Mouse (Mus musculus) lung, adult 2 months (tissue): ENCODE results near the gene Camta1. TPM values are rescaled to one million over a fixed set of nuclear protein-coding genes. Genes with fewer than 3 reads are reported as not detected.
A peak's percentile ranks its signal among the peaks of the same experiment; 100 is the strongest.
"Not testable (repeated sequence)": the region's sequence is repeated elsewhere in the genome, so short reads cannot be mapped to it uniquely, and the experiment has no call there.

ENCODE experiments used
- DNase-seq: peaks from one replicate; pipeline ENCODE4 v3.0.0; 2022
- H3K4me1 ChIP-seq: fragments of 200-500 bp; 2 replicates; pipeline ENCODE4 v1.6.1; 2011; ENCODE audit warnings: low read length; ENCODE audit not compliant: control insufficient read depth, insufficient read depth
- H3K4me3 ChIP-seq: fragments of 200-500 bp; replicated peaks from 2 replicates; pipeline ENCODE3; 2011; ENCODE audit warnings: low read depth, mild to moderate bottlenecking, control low read depth, low read length; ENCODE audit errors: extremely low read depth
- CTCF ChIP-seq: fragments of 200-500 bp; IDR thresholded peaks from 2 replicates; pipeline ENCODE4 v1.5.1; 2011; ENCODE audit warnings: mild to moderate bottlenecking, low read length, control low read depth; ENCODE audit not compliant: insufficient read depth
- POLR2A ChIP-seq: fragments of 200-500 bp; IDR thresholded peaks from 2 replicates; pipeline ENCODE4 v1.6.1; 2011; ENCODE audit warnings: low read depth, mild to moderate bottlenecking, control low read depth, low read length, borderline replicate concordance; ENCODE audit errors: extremely low read depth
- WGBS: fragments of 180-500 bp; shearing (Covaris S2); methylation state at CpG from one replicate; pipeline ENCODE4 v1.1.7; 2018; 5-methylcytosine and 5-hydroxymethylcytosine counted together
- polyA plus RNA-seq: library from polyadenylated mRNA; depleted of rRNA; stranded (reverse); fragments of >200 nt; gene quantifications from 2 replicates; pipeline ENCODE4 v1.2.3, GENCODE M21; 2012

Camta1 gene
- polyA plus RNA-seq, 1 experiment: 10.4 TPM

DNA sequence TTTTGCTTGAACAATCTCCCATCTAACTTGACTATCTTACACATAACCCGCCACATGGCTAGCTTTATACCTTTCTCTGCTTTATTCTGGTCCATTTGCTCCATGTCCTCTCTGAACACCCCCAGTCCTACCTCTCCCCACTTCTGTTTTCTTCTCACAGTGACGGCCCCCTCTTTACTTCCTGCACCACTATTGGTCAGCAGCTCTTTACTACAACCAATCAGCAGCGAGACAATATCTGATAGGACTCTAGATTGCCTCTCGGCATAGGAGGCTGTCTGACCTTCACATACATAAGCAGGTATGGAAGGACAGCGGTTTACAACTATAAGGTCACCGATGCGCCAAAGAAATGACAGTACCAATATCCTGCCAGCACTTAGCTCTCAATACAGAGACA is 825.2 kb downstream of the Camta1 start:
- DNase-seq: no peak
- TF ChIP-seq POLR2A: no peak
- no peak for TF ChIP-seq CTCF
- Histone ChIP-seq H3K4me3 (no peak overlapping the region), H3K4me1 (no peaks in the 10 kb centered on the region)
- 90% methylated on average over 7 of the region's 7 CpGs for WGBS

DNA sequence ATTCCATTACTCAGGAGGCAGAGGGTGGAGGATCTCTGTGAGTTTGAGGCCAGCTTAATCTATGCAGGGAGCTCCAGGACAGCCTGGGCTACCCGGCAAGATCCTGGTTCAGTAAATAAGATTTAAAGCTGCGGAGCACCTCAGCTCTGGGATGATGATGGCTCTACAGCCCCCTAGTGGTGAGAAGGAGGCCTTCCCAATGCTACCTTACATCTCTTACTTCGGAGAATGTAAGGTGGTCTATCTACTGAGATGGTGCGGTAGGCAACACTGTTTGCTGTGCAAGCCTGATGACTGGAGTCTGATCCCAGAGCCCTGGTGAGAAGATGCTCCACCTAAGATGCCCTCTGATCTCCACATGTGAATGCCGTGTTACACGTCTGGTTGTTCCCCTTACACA is 834.7 kb downstream of the Camta1 start:
- 50% methylated on average over 6 of the region's 6 CpGs for WGBS

DNA sequence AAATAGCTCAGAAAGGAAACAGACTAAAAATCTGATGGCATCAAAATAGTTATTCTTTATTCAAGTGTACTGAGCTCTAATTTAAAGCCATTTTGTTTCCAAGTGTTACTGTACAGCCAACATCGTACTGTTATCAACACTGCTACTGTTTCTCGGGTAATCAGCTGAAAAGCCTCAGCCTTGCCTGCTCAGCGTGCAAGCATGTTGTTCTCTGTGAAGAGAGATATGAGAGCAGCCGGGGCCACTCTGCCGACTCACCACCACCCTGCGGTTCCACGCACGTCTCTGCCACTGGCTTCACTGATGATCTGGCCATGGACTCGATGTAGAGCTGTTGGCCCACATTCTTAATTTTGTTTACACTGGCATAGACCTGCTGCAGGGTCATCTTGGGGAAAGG is 837.5 kb downstream of the Camta1 start:
- no peak for DNase-seq
- no peak for TF ChIP-seq POLR2A
- no peak for TF ChIP-seq CTCF
- no peaks in the 10 kb centered on the region for H3K4me1 ChIP-seq
- 75% methylated on average over 9 of the region's 9 CpGs for WGBS
- H3K4me3 ChIP-seq: no peak overlapping the region

More for the DNA sequence above, 834.7 kb downstream of the Camta1 start:
- DNase-seq: no peak
- no peak overlapping the region for H3K4me3 ChIP-seq
- TF ChIP-seq CTCF (peak; percentile 69), POLR2A (no peak)
- no peaks in the 10 kb centered on the region for H3K4me1 ChIP-seq

DNA sequence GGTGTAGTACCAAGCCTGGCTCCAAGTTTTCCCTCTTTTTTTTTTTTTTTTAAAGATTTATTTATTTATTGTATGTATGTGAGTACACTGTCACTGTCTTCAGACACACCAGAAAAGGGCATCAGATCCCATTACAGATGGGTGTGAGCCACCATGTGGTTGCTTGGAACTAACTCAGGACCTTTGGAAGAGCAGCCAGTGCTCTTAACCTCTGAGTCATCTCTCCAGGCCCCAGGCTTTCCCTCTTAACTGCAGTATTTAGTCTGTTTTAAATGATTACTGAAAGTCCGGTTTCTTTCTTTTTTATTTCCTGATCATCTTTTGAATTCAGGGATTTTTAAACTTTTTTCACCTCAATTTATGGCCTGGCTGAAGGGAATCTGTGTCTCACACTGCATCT is 844.3 kb downstream of the Camta1 start:
- H3K4me1 ChIP-seq, DNase-seq, H3K4me3 ChIP-seq: not testable (repeated sequence)
- 82% methylated on average over 1 of the region's 1 CpGs for WGBS

DNA sequence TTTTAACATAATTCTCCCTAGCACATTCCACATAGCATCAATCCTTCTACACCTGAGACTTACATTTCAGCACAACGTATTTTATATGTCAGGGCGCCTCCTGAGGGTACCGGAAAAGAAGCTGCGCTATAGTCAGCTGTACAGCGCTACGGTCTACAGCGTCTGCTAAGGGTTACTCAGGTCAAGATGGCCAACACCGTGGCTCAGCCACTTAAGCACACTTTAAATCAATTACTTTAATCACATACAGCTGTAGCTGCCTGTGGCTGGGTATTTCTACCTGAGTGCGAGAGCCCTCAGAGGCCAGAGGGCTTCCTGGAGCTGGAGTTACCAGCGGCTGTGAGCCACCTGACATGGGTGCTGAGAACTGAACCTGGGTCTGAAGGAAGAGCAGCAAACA is 845.7 kb downstream of the Camta1 start:
- Histone ChIP-seq H3K4me1 (no peaks in the 10 kb centered on the region), H3K4me3 (no peak overlapping the region)
- TF ChIP-seq POLR2A: no peak
- TF ChIP-seq CTCF: no peak
- WGBS: 86% methylated on average over 10 of the region's 10 CpGs
- DNase-seq: no peak

DNA sequence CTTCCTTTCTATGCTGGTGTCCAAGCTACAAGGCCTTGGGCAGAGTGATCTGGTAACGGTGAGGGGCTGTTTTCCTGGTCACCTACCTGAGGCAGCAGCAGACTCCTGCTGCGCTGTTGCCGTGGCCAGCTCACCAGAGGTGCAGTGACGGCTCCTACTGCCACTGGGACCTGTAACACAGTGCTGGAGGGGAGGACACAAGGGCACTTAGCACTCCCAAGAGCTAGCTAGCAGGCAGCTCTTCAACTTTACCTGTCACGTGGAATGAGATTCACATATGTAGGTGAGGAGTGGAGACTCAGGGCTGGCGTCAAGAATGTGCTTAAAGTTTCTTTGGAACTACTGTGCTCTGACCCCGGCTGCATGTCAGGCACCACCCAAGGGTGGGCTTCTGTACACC is 851.4 kb downstream of the Camta1 start:
- TF ChIP-seq CTCF: no peak
- TF ChIP-seq POLR2A: no peak
- H3K4me3 ChIP-seq: no peak overlapping the region
- 76% methylated on average over 7 of the region's 7 CpGs for WGBS
- DNase-seq: peak; percentile 12
- H3K4me1 ChIP-seq: no peaks in the 10 kb centered on the region

DNA sequence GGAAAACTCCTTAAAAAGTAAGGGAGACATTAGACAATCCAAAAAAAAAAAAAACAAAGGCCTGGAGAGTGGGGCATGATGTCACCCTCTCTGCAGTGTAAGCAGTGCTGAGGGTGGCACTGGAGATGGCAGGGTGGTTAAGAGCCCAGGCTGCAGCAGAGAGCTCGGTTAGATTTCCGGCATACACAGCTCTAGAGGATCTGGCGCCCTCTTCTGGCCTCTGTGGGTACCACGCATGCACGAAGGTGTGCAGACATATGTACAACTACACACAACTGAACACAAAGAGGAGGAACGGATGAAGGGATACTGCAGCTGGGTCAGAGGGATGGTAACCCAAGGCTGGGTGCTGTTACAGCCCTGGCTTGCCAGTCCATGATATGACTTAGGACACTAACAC is 854.7 kb downstream of the Camta1 start:
- 57% methylated on average over 6 of the region's 6 CpGs for WGBS
- H3K4me1 ChIP-seq: 0 out of 2 replicates have a peak, but pooled peaks cover 3% of the 10 kb centered on the region
- peak; percentile 38 for DNase-seq
- peak; percentile 60 for TF ChIP-seq CTCF
- no peak for TF ChIP-seq POLR2A
- H3K4me3 ChIP-seq: no peak overlapping the region

DNA sequence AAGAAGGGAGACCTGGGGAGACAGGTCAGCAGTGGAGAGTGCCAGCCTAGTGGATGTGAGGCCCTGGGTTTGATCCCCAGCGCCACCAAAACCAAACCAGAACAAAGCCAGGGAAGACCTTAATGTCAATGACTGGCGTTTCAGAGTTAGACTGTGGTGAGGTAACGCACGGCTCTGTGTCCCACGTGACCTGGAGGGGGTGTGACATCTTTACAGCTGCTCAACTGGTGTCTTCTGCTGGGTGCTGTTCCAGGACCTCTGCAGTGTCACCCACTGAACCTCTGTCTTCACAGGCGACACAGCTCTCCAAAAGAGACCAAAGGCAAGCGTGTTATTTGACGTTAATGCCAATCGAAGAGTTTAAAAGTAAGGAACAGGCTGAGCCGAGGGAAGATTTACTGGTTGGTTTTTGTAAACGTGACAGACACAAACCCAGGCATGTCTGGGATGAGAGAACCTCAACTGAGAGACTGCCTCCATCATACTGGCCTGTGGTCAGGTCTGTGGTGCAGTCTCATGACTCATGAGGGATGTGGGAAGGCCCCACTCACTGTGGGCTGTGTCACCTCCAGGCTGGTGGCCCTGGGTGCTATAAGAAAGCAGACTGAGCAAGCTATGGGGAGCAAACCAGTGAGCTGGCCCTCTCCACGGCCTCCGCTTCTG is 855.9 kb downstream of the Camta1 start:
- DNase-seq: no peak
- 86% methylated on average over 13 of the region's 13 CpGs for WGBS
- H3K4me3 ChIP-seq: no peak overlapping the region
- 0 out of 2 replicates have a peak, but pooled peaks cover 3% of the 10 kb centered on the region for H3K4me1 ChIP-seq
- no peak for TF ChIP-seq POLR2A
- no peak for TF ChIP-seq CTCF

DNA sequence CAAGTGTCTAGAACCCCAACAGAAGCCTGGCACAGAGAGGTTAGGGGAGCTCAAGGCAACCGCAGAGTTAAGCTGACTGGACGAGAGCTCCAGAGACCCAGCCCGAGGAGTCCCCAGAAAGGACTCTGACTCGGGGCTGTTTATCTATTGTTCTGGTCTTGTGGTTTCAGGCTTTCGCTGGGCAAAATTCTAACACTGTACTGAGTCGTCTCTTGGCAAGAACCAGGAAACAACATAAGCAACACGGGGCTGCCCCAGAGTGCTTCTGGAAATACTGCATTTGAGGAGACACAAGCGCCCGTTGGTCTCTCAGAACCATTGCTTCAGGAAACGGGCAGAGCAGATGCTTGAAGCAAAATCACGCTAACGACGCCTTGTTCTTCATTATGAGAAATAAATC is 860.3 kb downstream of the Camta1 start:
- no peak for TF ChIP-seq CTCF
- TF ChIP-seq POLR2A: no peak
- H3K4me1 ChIP-seq: 0 out of 2 replicates have a peak, but pooled peaks cover 3% of the 10 kb centered on the region
- DNase-seq: no peak
- H3K4me3 ChIP-seq: no peak overlapping the region
- WGBS: 45% methylated on average over 13 of the region's 13 CpGs

DNA sequence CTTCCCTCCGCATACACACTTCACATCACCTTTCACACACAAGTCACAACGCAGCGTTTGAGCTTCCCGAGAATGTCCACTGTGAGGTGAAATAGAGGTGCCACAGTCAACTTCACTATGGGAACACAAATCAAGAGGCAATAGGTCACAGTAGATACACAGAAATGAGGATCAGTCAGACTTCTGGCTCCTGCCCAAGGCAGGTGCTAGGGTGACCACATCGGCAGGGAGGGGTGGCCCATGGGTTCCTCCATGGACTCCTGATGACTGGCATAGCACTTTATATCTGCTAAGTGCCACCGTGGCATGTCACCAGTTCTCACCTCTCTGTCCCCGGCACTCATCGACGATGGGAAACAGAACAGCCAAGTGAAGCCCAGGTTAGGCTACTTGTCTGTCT is 863.0 kb downstream of the Camta1 start:
- Histone ChIP-seq H3K4me3 (no peak overlapping the region), H3K4me1 (no peaks in the 10 kb centered on the region)
- no peak for TF ChIP-seq POLR2A
- TF ChIP-seq CTCF: no peak
- WGBS: 83% methylated on average over 9 of the region's 9 CpGs
- DNase-seq: no peak

DNA sequence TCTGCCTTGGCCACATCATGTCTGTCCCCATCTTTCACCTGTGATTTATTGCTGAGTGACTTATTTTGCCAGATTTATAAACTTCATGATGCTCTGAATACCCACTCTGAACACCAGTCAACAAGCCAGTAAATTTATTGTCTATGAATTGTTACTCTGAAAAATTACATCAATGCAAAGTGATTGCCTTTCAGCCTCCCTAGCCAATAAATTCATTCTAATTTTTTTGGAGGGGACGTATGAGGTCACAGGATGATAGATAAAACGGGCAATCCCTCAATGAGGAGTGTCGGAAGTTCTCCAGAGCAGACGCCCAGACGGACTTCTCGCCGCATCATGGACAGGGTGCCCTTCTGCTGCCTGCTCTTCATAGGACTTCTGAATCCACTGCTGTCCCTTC is 864.9 kb downstream of the Camta1 start, which contains the start of gene Uts2:
Uts2 (plus strand) TSS at position 301 of the 400 bp plus-strand sequence.
- TF ChIP-seq POLR2A: no peak
- TF ChIP-seq CTCF: no peak

More for the DNA sequence above, 864.9 kb downstream of the Camta1 start, which contains the start of gene Uts2:
- DNase-seq: no peak
- Histone ChIP-seq H3K4me3 (no peak within 1 kb of the TSS), H3K4me1 (no peaks in the 10 kb centered on the region)
- 84% methylated on average over 7 of the region's 7 CpGs for WGBS
